Mouse (Mus musculus): ENCODE results near the gene Tas2r104.

The Tas2r104 gene

DNA sequence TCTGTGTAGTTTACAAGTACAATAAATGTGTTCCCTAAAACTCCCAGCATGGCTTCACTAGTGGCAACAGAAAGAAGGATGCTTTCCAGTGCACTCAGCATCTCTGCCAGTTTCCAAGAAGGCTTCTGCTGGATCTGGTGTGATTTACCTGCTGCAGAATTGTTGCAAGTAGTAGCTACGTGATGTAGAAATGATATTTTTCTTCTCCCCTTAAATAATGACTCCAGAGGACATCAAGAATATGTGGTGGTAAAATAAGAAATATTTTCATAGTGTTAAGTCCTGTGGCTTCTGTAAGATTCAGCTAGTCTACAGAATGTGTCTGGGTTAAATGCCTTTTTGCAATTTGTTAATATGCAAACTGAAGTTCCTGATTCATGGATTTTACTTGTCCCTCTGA lies at the start of gene Tas2r104:
TSS of gene Tas2r104 (minus strand) at position 101 of the 400 bp plus-strand sequence.
- DNase-seq (ENCODE audit: low spot score), result no peak

GRCm38 (mm10) chr6:131712803-131713202 lies 27.3 kb upstream of the Tas2r104 start:
- no peak for DNase-seq (ENCODE audit: low spot score)

DNA sequence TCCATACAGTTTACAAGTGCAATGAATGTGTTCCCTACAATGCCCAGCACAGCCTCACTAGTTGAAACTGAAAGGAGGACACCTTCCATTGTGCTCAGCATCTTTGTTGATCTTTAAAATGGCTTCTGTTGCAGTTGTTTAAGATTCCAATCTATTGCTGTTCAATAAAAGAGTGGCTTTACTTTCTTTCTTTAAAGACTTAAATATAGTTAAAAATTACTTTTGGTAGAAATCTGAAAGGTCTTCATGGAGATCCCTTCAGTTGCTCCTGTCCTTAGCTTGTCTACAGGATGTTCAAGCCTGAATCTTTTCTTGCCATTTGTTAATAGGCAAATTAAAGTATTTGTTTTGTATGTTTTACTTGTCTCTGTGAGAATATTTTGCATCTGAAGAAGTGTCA lies 4.4 kb upstream of the Tas2r104 start, which contains the start of gene Tas2r114:
TSS of gene Tas2r114 (minus strand) at position 101 of the 400 bp plus-strand sequence.
- no peak for DNase-seq (ENCODE audit: low spot score)

GRCm38 (mm10) chr6:131687395-131687794 lies 1.9 kb upstream of the Tas2r104 start, which contains the start of gene Tas2r105:
Gene Tas2r105, minus strand, starts transcription at chr6:131687495.
- no peak for DNase-seq (ENCODE audit: low spot score)

DNA sequence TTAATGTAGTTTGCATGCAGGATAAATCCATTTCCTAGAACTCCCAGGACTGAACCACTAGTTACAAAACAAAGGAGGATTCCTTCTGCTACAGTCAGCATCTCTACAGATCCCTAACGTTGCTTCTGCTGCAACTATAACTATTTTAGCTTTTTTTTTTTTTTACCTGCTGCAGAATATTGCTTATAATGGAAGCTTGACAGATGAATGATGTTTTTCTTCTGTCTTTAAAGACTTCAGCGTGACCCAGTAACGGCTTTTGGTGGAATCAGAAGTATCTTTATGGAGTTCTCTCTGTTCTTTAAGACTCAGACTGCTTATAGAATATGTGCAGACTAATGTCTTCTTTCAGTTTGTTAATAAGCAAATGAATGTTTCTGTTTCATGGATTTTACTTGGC lies 6.8 kb downstream of the Tas2r104 start, which contains the start of gene Tas2r106:
TSS of gene Tas2r106 (minus strand) at position 101 of the 400 bp plus-strand sequence.
- DNase-seq (ENCODE audit: low spot score), result no peak

DNA sequence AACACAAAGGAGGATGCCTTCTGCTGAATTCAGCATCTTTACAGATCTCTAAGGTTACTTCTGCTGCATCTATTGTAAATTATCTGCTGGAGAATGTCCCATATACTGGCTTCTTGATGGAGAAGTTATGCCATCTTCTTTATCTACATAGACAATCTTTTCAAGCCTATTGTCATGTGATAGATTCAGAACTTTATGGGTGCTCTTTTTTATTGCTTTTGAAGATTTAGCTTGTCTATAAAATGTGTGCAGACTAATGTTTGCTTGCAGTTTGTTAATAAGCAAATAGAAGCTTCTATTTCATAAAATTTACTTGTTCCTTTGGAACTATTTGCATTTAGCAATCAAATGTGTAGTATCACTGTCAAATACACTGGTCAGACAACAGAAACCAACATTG lies 25.5 kb downstream of the Tas2r104 start, which contains the start of gene Tas2r107:
TSS of gene Tas2r107 (minus strand) at position 101 of the 400 bp plus-strand sequence.
- no peak for DNase-seq (ENCODE audit: low spot score)

Data from ovary, postnatal 10 days (tissue).